Mouse (Mus musculus) fat pad, adult 2 months (tissue): ENCODE results near the gene Olfr448.

Source experiments
- DNase-seq: peaks from one replicate; pipeline ENCODE4 v3.0.0-alpha.2; 2011; ENCODE audit warnings: low read depth, low spot score; ENCODE audit errors: extremely low read depth

Olfr448 gene

GRCm38 (mm10) chr6:42890141-42890540 is at the start of gene Olfr448:
Gene Olfr448 (plus strand): TSS chr6:42890441.
- DNase-seq = no peak

GRCm38 (mm10) chr6:42860222-42860819 is 29.9 kb upstream of the Olfr448 start:
- DNase-seq = no peak

- DNase-seq = no peak
These were observed 20.5 kb upstream of the Olfr448 start for GRCm38 (mm10) chr6:42869695-42870094.

GRCm38 (mm10) chr6:42876323-42876722 is 13.9 kb upstream of the Olfr448 start:
- no peak for DNase-seq

- DNase-seq = no peak
These were observed 10.1 kb downstream of the Olfr448 start for GRCm38 (mm10) chr6:42900345-42900744.

GRCm38 (mm10) chr6:42908578-42908977 is 18.3 kb downstream of the Olfr448 start, which contains the start of gene Olfr447:
Gene Olfr447 (plus strand): TSS chr6:42908878.
- no peak for DNase-seq

GRCm38 (mm10) chr6:42921077-42921476 is 30.8 kb downstream of the Olfr448 start, which contains the start of gene Olfr446:
Gene Olfr446 (plus strand): TSS chr6:42921377.
- no peak for DNase-seq
